Mouse (Mus musculus): ENCODE results near the gene Hist1h2bj. TPM values are rescaled to one million over a fixed set of nuclear protein-coding genes. Genes with fewer than 3 reads are reported as not detected.

The Hist1h2bj gene
- total RNA-seq, 4 experiments from 2014 or later, result 7.2 to 11.6 (median 10.4) TPM

DNA sequence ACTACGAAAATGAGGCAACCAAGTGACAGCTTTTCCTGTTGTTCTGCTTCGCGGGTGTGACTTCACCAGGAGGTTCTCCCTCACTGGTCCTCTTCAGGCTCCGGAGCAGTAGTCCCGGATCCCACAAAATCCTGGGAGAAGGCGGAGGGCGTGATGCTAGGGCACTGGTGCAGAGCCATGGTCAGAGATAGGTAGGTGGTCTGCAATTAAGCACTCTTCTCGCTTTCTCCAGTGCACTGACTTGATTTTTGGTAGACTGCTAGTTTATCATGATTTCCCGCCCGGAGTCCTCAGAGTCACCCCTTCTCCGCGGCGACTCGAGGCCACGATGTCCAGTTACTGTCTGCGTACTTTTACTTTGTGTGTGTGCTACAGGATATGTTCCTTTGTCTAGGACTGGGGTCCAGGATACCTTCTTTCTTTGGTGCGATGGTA, 28.6 kb upstream of the Hist1h2bj start:
- no peak for DNase-seq (ENCODE audit: low spot score in 2 of 2)

DNA sequence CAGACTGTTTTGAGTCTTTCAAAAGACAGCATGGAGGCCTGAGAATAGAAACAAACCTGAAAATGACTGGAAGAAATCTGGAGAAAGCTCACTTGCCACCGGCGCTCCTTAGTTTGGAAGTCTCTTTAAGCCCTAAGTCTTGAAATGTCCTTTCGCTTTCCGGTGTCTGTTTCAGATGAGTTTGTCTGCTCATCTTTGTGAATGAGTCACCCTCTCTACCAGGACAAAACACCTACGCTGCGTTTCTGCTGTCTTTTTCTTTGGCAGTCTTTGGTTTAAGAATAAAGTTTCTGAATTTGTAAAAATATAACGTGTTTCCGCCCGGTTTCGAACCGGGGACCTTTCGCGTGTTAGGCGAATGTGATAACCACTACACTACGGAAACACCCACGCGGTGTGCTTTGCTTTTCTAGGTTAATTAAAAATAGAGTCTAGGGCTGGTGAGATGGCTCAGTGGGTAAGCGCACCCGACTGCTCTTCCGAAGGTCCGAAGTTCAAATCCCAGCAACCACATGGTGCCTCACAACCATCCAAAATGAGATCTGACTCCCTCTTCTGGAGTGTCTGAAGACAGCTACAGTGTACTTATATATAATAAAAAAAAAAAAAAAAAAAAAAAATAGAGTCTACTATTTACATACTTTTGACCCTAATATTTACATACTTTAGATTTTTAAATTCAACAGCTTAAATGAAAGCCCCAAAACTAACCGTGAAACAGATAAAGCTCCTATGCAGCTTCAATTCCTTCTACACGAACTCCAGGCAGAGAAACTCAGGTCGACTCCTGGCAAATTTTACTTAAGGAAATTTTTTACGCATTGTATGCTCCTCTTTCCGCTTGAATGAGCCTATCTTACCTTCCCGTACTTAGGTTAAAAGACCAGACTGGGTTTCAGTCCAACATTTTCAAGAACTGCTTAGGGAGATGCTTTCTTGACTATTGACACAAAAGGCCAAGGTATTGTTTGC, 27.2 kb upstream of the Hist1h2bj start:
- DNase-seq (ENCODE audit: low spot score in 2 of 2), result peak; percentile 43 to 56

GRCm38 (mm10) chr13:22019934-22020835, 22.8 kb upstream of the Hist1h2bj start:
- no peak for DNase-seq (ENCODE audit: low spot score in 2 of 2)

- no peak for DNase-seq (ENCODE audit: low spot score in 2 of 2)
These were observed 22.1 kb upstream of the Hist1h2bj start for GRCm38 (mm10) chr13:22020901-22021339.

DNA sequence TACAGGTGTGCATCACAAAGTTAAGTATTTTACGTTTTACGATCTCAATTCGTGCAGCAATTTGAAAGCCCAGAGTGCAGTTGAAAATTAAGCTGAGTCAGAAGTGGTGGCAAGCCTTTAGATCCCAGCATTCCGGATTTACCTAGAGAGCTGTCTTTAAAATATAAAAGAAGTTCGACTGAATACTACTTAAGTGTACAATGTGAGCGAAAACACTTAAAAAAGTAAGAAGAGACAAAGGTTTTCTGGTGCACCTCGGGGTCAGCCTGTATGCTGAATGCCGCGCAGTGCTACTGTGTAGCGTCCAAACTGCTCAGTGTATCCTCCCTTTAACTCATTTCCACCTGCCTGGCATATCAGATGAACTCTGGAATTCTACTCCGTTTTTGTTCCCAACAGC, 21.4 kb upstream of the Hist1h2bj start:
- no peak for DNase-seq (ENCODE audit: low spot score in 2 of 2)

DNA sequence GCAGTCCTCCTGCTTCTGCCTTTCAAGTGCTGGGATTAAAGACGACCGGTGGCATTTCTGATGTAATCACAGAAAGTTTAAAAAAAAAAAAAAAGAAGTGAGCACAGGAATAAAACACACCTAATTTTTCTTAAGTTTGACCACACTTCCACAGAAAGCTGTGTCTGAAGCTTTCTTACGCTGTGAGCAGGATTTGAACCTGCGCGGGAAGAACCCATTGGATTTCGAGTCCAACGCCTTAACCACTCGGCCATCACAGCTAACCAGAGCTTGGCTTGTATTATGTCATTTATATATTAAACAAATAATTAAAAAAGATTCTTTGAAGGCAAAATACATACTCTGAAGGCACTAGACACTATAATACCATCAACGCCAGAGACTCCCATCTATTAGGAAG, 20.8 kb upstream of the Hist1h2bj start:
- peak in 1 of 2 experiments; percentile 48 for DNase-seq (ENCODE audit: low spot score in 2 of 2)

DNA sequence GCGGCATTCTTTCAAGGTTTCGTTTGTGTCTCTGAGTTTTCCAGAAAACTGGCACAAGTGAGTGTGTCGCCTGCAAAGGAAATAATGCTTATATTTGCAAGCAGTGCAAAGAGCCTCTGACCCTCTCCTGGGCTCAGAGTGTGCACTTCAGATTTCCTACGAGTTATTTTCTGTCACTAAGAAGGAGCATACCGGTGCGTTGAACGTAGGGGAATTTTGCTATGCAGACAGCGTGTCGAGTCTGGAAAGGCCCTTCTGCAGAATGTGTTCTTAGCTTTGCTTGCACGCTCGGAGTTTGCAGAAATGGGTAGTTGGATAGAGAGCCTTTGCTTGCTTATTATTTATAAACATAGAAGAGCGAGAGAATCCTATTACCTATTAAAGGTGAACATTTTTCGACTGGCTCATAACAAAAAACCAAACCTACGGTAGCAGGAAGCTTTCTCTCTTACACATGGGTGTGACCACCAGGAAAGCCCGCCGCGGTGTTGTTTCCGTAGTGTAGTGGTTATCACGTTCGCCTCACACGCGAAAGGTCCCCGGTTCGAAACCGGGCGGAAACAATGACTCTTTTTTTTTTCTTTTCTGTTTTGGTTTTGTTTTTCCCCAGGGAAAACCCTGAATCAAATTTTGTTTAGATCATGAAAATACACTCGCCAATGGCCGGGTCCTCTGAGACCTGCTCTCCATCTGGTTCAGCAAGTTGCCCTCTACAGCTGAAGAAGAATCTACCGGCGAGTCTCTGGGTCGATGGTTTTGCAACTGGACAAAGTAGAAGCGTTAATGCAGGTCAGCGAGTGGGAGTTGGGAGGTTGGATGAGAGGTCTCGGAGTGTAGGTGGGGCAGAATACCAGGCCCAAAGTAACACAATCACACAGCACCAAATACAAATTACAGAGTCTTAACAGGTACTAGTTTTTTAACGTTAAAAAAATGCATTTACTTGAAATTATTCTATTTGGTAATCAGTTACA, 16.7 kb upstream of the Hist1h2bj start:
- peak; percentile 48 to 96 for DNase-seq (ENCODE audit: low spot score in 2 of 2)

- peak; percentile 83 to 95 for DNase-seq (ENCODE audit: low spot score in 2 of 2)
These were observed 14.1 kb upstream of the Hist1h2bj start for GRCm38 (mm10) chr13:22028673-22029460.

GRCm38 (mm10) chr13:22029928-22030327, 13.1 kb upstream of the Hist1h2bj start:
- no peak for DNase-seq (ENCODE audit: low spot score in 2 of 2)

GRCm38 (mm10) chr13:22030493-22030892, 12.5 kb upstream of the Hist1h2bj start:
- no peak for DNase-seq (ENCODE audit: low spot score in 2 of 2)

GRCm38 (mm10) chr13:22033741-22034442, 9.1 kb upstream of the Hist1h2bj start:
- DNase-seq (ENCODE audit: low spot score in 2 of 2), result no peak

DNA sequence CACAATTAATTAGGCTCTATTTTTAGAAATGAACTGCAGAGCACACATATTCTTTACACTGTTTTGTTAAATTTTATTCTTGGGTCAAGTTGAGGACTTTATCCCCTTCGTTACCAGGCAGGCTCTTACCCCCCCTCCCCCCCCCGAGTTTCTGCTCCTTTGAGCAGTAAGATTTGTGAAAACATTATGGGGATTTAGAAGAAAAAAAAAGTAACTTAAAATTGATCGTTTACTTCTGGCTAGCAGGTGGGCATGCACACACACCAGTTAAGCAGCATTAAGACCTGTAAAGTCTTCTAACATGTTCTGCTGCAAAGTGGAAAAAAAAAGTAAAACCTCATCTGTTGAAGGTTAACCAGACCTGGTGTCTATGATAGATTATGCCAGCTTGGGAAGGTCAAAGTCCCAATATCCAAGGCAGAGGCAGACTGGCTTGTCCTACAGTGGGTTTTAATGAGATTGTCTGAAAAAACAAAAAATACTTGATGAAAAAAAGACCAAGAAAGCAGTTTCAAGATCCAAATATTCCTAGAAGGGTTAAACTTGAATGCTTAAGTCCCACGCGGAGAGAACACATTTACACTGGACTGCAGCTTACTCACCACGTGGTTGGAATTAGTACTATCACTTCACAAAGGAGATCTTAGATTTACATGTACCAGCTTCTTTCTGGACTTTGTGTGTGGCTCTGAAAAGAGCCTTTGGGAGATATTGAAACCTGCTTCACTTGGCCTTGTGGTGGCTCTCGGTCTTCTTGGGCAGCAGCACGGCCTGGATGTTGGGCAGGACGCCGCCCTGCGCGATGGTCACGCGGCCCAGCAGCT, 8.4 kb upstream of the Hist1h2bj start:
- DNase-seq (ENCODE audit: low spot score in 2 of 2), result no peak

DNA sequence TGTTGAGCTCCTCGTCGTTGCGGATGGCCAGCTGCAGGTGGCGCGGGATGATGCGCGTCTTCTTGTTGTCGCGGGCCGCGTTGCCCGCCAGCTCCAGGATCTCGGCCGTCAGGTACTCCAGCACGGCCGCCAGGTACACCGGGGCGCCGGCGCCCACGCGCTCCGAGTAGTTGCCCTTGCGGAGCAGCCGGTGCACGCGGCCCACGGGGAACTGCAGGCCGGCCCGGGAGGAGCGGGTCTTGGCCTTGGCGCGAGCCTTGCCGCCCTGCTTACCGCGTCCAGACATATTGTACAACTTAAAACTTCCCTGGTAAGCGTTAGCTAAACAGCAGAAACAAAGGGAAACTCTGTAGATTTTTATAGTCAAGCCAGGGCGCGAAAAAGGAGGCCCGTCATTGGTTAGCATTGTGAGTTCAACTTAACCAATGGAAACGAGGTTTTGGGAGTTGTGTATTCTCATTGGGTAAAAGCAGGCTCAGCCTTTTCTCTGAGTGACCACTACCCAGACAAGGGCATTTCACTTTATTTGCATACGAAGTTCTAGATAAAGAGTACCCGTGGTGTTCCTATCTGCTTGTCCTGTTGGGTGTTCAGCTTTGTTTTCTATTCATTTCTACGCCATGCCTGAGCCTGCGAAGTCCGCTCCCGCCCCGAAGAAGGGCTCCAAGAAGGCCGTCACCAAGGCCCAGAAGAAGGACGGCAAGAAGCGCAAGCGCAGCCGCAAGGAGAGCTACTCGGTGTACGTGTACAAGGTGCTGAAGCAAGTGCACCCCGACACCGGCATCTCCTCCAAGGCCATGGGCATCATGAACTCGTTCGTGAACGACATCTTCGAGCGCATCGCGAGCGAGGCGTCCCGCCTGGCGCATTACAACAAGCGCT, 7.5 kb upstream of the Hist1h2bj start, which contains the start of the genes Hist1h2ah and Hist1h2bk:
TSS of gene Hist1h2ah (minus strand) at position 302 of the 882 bp plus-strand sequence.
TSS of gene Hist1h2bk (plus strand) at position 604 of the 882 bp plus-strand sequence.
- DNase-seq (ENCODE audit: low spot score in 2 of 2), result peak; percentile 64 to 86

DNA sequence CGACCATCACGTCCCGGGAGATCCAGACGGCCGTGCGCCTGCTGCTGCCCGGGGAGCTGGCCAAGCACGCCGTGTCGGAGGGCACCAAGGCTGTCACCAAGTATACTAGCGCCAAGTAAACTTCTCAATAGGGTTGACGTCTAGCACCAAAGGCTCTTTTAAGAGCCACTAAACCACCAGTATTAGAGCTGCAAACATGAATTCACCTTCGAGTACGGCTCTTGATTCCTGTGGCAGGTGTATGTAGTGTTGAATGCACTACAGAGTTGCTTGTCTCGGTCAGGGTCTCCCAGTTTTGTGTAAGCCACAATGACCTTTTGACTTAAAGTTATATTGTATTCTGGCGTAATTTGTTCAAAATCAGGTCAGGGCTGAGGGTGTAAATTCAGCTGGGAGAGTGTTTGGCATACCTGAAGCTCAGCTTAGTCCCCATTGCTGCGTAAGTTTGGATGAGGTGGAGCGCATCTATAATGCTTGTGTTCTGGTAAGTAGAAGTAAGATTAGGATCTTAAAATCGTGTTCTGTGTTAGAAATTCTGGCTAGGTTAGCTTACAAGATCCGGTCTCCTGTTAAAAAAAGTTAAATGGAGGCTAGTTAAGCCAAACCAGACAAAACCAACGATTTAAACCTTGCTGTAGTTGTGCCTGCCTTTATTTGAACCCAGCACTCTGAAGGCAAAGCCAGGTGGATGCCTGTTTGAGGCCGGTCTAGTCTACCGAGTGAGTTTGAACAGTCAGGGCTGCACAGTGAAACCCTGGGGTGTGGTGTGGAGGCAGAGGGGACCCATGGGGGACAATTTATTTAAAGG, 6.7 kb upstream of the Hist1h2bj start:
- no peak for DNase-seq (ENCODE audit: low spot score in 2 of 2)

DNA sequence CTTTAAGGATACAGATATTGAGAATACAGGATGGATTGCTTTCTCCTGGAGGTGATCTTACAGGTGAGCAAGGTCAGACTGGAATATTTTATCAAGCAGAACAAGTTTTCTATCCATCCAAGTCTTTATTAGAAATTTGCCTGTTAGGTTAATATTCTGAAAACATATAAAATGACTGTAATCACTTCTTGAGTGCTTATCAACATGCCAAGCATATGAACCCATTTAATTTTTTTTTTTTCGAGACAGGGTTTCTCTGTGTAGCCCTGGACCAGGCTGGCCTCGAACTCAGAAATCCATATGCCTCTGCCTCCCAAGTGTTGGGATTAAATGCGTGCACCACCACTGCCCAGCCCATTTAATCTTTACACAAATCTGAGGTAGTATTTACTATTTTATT, 6.0 kb upstream of the Hist1h2bj start:
- DNase-seq (ENCODE audit: low spot score in 2 of 2), result no peak

GRCm38 (mm10) chr13:22037415-22037814, 5.6 kb upstream of the Hist1h2bj start:
- no peak for DNase-seq (ENCODE audit: low spot score in 2 of 2)

Data from left cerebral cortex, adult 8-10 months (tissue).